Mouse (Mus musculus): ENCODE measurements around the gene Lnpep. TPM values are rescaled to one million over a fixed set of nuclear protein-coding genes. Genes with fewer than 3 reads are reported as not detected.
A peak's percentile ranks its signal among the peaks of the same experiment; 100 is the strongest.
"Not testable (repeated sequence)": the region's sequence is repeated elsewhere in the genome, so short reads cannot be mapped to it uniquely, and the experiment has no call there.

The Lnpep gene
- 10 to 100 TPM; 91.2 to 95.3 TPM for total RNA-seq (2021)
- long read RNA-seq, experiment 1, partial matches to known transcripts: 1 of 5 reads
- long read RNA-seq, experiment 1, other reads (novel, unspliced or antisense): 3 of 5 reads
- long read RNA-seq, experiment 2, partial matches to known transcripts: 1 of 5 reads
- long read RNA-seq, experiment 2, other reads (novel, unspliced or antisense): 4 of 5 reads

DNA sequence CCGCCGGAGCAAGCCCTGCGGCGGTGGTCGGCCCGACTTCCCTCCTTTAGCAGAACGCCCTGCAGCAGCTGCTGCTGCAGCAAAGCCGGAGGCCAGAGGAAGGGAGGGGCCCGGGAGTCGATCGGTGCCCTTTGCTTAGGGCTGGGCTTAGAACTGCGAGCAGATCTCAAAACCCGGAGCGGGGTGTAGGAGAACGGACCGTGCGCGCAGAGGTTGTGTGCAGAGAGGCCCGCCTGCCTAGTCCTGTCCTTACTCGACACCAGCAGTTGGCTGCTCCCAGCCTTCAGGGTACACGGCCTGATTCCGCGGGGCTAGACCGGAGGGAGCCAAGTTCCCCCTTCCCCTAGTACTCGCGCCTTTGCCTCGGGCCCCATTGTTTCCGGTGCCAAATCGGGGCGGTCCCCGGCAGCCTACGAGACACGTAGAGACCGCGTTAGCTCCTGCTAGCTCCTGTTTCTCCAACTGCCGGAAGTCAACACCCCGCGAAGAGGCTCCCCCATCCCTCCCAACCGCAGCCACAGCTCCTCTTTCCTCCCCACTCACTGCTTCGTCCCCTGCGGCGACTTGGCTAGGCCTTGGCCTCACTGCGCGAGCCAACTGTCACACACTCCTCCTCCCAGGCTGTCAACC, at the start of gene Lnpep:
TSS of gene Lnpep (minus strand) at position 94 of the 630 bp plus-strand sequence.
- peak; percentile 95 for DNase-seq (ENCODE audit: low spot score in 2 of 2)

DNA sequence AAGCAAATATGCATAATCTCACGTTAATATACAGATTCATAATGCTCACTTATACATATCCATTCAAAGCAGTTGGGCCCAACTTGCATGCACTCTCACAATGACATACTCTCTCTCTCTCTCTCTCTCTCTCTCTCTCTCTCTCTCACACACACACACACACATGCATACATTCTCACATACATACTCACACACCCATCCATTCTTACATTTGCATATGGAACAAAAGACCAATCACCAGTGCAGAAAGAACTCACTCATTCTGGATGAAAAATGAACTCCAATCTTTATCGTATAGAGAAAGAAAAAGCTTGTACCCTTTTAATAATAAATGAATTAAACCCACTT, 31.0 kb upstream of the Lnpep start:
- DNase-seq (ENCODE audit: low spot score in 2 of 2): no peak

DNA sequence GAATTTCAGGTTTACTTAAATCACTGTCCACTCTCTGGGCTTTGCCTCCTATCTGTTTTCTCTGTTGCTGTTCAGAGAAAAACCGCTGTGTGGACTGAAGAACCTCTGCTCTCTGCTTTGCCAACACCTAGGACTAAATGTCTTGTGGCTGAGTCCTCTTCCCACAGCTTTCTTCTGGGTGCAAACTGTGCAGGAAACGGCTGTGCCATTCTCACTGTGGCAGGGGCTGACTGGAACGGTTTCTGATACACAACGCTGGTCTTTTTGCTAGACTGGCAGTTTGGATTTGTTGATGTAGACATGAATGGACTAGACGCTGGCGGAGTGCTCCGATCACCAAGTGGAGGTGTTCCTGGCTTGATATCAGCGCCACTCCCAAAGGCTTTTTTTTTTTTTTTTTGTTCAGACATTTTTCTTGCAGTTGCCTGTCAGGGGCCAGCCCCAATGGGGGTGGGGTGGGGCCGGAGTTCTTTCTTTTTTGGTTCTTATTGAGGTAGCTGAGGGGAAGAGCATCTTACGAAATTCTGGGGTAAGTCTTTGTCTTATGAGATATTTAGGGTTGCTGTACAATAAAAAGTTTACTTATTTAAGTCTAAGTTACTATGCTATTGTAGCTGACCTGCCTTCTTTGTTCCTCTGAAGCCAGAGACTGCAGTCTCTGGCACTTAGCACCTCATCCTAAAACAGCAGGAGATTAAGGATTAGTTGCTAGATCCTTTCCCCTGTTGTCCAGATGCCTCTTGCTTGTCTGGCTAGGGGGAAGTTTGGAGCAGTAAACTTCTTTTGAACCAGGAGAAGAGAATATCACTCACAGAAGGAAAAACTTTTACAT, 30.4 kb upstream of the Lnpep start:
- DNase-seq (ENCODE audit: low spot score in 2 of 2): no peak

DNA sequence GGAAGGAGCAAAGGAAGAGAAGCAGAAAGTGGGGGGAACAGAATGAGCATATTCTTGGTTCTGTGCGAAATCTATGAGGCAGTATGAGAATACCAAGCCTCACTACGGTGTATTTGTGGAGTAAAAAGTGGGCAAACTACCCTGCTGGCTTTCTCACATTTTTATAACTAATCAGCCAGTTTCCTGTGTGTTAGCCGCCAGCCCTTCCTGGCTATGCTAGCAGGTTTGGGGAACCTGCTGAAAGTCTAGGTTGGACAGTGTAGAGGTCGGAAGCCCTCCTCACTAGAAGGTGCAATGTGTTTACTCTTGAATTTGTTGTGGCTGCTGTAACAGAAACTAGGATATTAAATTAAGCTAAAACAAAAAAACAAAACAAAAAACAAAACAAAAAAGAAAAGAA, 27.7 kb upstream of the Lnpep start:
- DNase-seq (ENCODE audit: low spot score in 2 of 2): no peak

DNA sequence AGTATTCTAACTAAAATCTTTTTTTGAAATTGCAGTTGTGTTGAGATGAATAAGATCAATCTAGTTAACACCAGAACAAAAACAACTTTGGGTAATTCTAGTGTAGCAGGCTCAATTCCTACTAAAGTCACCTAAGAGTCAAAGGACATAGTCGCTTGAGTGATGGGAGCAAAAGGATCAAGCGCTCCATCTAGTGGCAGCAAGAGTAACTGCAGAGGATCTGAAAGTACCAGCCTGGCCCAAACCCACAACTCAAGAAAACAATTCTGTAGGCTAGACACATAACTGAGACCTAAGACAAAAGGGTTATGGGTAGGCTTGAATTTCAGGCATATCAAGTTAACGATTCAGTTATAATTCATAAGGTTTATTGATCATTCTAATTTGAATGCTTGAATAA, 20.9 kb upstream of the Lnpep start:
- DNase-seq (ENCODE audit: low spot score in 2 of 2): peak; percentile 31 to 62

DNA sequence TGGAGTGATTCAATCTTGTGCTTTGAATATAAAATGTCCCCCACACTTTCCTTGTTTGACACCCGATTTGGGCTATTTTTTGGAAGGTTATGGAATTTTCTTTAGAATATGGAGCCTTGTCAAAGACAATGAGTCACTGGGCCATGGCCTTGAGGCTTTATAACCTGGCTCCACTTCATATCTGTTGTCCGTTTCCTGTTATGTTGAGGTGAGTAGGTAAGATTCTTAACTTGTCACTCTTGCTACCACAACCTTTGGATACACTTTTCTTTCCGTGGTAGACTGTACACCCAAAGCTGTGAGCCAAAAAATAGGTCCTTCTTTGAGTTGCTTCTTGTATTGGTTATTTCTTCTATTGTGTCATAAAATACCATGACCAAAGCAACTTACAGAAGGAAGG, 12.5 kb upstream of the Lnpep start:
- no peak for DNase-seq (ENCODE audit: low spot score in 2 of 2)

DNA sequence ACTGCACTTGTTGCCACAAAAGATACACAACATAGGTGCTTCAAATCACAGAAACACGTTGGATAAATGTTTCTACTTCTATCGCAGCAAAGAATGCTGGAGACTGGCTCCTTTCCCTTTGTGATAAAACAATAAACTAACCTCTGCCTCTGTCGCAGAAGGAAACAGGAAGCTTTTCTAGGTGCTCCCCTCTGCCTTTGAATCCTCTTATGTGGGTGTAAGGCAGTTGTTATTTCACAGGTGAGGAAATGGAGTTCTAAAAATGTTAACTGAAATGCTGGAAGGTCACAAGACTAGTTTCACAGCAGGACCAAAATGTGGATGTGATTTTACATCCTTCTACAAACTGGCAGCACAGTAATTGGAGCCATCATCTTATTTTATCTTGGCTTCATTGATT, 11.3 kb upstream of the Lnpep start:
- no peak for DNase-seq (ENCODE audit: low spot score in 2 of 2)

DNA sequence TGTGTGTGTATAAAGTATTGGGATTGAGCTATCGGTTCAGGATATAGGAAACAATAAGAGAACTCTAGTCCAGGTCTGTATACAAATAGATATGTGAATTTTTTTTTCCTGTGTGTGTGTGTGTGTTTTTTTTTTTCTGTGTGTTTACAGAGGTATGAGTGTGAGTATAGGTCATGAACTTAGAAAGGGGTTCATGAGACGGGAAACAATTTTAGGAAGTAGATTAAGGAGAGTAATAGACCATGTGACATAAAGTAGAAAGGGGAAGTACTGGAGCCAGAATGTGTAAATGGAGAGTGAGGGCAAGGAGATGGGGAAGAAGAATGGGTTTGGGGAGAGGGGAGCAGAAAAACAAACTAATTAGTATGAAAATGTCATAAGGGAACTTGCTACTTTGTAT, 9.2 kb upstream of the Lnpep start:
- DNase-seq (ENCODE audit: low spot score in 2 of 2): no peak

DNA sequence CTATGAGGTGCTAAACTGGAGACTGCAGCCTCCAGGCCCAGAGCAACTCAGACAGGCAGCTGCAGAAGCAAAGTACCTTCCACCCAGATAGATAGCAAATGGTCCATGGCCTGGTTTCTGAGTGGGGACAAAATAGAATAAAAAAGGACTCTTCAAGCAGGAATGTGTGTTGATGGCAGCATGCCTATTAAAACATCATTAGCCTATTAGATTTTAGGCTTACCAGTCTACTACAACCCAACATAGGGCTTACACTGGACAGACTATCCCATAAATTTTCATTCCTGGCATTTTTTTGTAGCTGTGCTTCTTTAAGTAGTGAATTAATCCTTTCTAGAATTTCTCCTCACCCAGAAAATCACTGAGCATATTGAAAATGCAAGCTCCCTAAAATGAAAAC, 7.1 kb upstream of the Lnpep start:
- DNase-seq (ENCODE audit: low spot score in 2 of 2): no peak

DNA sequence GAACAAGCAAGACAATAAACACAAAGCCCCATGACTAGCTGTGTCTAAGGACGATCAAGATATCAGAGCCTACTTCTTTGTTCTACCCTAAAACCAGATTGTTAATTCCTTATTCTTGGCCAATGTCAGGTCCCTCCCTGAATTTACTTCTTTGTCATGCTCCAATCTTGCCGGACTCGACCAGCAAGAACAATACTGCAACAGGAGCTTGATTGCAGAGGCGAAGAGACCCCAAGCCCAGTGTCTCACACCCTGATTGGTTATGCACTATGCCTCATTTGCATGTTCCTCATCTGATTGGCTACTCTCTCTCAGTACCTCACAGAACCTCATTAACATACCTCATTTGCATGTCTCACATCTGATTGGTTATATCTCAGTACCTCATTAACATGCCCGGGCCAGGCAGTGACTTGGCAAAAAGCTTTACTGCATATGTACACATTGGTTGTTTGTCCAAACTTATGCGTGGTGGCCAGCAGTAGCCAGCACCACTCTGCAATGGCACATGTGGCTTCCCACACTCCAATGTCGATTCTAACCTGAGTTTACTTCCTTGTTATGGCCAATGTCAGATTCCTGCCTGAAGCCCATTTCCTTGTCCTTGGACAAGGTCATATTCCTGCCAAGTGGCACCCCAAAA, 3.5 kb upstream of the Lnpep start:
- not testable (repeated sequence) for DNase-seq (ENCODE audit: low spot score in 2 of 2)

DNA sequence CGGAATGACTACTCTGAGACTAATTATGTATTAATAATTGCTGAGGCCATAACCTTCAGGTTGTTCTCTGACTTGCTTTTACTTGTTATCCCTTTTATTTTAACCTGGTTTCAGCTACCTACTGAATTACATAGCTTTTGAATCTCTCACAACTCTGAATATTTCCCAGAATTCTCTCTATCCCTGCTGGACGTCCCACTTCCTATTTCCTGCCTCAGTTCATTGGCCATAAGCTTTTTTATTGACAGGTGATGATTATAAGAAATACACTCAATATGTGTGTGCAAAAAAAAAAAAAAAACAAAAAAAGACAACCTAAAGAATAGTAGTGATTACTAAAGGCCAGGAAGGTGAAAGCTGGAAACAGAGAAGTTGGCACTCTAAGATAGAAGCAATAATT, 2.7 kb upstream of the Lnpep start:
- DNase-seq (ENCODE audit: low spot score in 2 of 2): no peak

DNA sequence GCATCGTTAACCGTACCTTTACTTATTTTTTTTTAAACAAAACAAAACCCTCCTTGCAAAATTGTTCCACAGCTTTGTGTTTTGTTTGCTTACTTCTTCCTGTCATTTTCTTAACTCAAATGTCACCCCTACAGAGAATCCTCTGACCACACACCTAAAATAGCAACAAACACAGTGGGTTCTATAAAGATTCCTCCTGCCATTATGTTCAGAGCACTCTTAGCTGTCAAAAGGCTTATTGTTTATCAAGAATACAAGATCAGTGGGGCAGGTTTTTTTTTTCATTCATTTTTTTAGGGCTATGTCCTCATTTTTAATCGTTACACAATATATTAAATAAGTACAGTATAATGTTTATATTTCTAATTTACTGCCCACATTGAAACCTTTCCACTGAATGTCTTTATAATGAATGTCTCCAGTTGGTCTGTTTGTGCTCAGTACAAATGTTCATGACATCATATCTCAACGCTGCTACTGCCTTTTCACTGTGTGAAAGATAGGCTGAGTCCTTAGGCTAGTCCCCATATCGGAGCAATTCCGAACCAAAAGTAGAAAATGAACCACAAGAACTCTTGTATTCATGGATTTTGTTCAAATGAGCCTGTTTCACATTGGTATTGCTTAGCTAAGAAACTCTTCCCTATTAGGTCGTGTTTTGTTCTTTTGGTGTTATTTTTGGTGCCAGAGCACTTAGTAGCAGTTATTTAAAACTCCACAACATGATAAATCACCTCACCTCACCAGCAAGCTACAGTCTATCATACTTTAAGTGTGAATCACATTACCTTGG, 1.2 kb upstream of the Lnpep start:
- DNase-seq (ENCODE audit: low spot score in 2 of 2): no peak

DNA sequence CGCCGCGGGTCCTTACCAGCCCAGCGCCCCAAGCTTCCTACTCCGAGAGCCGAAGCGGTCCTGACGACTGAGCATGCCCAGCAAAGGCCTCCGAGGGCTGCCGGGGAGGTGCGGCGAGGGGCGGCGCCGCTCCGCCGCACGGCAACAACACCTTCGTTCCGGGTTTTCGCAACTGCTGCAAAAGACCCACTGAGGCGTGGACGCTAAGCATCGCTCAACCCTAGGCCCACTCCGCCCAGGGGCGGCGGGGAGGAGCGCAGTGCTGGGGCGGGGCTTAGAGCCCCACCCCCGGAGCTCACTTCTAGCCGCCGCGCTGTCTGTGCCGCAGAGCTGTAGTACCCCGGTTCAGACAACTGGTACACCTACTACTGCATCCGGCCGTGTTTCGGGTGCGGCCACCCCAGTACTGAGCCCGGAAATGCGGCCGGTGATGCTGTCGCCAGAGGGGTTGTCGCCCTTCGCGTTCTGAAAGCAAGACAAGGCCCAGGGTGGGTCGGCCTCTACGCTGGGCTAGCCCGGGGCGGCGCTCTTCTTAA, 361 bp downstream of the Lnpep start:
- DNase-seq (ENCODE audit: low spot score in 2 of 2): peak; percentile 89 to 94

DNA sequence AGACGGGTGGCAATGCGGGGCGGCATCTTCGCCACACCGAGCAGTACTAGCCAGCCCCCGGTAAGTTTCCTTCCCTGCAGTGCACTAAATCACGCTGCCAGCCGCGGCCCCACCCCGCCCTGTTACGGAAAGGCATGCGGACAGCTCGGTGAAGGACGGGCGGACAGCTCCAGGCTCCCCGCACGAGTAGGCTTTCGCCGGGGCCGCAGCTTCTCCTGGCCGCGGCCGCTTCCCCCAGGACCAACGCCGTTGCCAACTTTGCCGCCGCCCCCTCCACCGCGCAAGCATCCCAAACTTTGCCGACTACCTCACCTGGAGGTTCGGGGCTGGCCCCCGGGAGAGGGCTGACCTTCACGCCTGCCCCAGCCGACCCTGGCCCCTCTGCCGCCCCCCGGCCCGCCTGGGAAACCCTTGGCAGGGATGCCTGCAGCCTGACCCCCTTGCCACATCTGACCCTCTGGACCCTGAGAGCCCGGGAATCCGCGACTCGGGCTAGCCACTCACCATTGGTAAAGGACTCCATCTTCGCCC, 895 bp downstream of the Lnpep start:
- DNase-seq (ENCODE audit: low spot score in 2 of 2): no peak

DNA sequence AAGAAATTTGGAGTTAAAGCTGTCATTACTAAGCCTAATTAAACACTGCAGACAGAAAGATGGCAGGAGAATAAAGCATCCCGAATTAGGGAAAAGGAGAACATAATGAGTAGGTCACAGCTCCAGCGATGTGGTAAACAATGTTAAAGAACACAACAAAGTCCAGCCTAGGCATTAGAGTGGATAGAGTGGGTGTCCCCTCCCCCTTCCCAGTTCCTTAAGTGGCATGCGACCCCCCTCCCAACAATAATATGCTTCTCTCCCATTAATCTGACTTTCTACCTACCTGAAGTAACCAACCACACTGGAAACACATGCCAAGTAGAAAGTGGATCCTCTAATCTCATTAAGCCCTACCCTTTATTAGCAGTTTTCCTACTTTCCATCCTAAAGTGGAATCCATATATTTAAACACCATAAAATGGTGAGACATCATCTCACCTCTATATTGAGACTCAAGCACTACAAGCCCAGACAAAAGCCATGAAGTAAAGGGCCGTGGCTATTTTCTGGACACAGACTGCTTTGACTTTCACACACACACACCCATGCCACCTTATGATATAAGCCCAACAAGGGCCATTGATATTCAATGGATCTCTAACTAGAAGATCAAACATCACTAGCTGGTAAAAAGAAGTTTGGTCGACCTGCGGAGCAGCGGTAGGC, 1.5 kb downstream of the Lnpep start:
- no peak for DNase-seq (ENCODE audit: low spot score in 2 of 2)

DNA sequence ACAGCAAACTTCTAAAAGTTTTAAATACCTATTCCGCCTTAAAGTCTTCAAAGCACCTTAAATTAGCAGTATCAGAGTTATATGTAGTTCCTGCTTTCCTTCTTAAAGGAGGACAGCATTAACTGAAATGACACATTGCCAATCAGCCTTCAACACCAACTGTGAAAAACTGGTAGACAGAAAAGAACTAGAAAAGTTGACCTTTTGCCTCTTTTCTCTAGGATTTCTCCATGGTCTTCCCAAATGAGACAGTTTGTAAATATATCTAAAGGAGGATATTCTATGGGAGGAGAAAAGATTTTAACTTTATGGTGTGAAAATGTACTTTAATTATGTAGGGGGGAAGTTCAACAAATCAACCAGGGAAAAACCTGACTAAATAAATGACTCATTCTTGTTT, 2.3 kb downstream of the Lnpep start:
- DNase-seq (ENCODE audit: low spot score in 2 of 2): no peak

DNA sequence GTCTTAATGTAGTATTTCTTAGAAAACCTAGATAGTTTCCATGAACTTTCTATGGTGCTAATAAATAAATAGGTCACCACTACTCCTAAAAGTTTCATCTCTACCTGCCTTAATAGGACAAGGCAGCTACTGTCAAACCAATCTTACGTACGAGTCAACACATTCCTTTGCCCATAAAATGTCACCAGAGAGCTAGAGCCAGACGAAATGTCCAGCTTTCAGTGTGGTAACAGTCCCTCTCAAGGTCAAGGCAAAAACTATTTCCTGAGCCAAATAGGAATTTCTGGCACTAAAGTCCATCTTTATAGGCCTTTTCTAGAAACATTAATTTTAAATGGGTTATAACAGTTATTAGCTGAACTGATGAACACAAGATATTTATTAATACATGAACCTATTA, 3.3 kb downstream of the Lnpep start:
- no peak for DNase-seq (ENCODE audit: low spot score in 2 of 2)

DNA sequence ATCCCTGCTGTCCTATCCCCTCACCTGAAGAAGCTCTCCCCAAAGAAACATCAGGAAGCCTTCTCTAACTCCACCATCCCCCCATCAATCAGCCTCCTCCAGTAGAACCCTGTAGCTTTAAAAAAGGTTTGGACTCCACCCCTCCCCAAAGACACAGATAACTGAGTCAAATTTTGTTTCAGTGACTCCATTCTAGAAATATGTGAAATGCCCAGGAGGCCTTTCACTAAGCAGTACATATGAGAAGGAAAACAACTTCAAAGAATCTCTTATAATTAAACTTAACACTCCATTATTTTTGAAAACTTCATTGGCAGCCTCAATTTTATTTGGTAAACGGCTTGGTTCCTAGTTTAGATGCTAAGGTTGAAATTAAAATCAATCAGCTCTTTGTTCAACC, 6.4 kb downstream of the Lnpep start:
- no peak for DNase-seq (ENCODE audit: low spot score in 2 of 2)

DNA sequence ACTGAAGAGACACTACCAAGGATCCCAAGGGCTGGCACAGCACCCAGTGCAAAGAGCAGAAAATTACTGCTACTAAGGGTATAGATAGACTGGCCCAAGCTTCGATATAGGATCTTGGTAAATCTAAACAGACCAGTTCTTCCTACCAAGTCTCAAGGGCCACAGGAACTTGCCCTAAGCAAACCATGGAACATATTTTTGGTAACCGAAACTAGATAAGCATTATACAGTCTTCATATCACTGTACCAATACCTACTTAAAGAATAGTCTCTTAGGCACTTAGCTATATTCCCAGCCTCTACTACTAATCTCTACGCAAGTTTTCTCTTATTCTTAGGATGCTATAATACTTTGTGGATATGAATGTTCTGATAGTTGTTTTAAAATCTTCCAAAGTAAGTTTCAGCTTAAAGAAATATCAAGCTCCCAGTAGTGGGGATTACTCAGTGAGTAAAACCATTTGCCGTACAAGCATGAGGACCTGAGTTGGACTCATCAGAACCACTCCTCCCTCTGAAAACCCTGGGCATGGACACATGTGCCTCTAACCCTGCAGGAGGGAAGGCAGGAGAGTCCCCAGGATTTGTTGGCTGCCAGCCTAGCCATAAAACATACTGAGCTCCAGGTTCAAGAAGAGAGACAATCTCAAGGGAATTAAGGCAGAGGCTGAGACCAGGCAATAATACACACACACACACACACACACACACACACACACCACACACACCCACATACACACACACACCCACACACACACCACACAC, 7.2 kb downstream of the Lnpep start:
- no peak for DNase-seq (ENCODE audit: low spot score in 2 of 2)

All from layer of hippocampus, postnatal 14 days (tissue).